Mouse (Mus musculus): ENCODE measurements around the gene Trim67.

DNA sequence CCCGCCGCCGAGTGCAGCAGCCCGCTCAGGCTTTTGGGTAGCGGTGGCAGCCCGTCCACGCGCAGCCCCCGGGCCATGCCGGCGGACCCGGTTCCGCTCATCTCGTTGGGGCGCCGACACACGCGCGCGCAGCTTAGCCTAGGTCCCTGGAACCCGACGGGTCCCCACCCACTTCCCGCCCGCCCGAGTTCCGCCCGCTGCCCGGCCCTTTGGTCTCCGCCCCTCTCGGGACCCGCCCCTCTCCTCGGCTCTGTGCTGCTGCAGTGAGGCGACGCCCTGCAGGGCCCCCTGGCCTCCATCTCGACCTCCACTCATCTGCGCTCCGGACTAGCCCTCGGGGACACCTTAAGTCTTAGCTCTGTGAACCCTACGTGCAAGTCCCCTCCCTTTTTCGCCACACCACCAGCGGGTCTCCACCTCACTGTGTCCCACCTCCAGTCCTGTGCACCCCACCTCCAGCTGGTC lies 41.2 kb upstream of the Trim67 start, which contains the start of gene Fam89a:
- TF ChIP-seq CTCF (IDR thresholded peaks at IDR 0.05; ENCODE audit: low read depth, low read length) (no peak), GATA1 (IDR thresholded peaks at IDR 0.05; ENCODE audit: borderline replicate concordance, low read length) (no peak)

Data from G1E (cell line).